In genomic region chr1:187311122-187311521, GRCm38 (mm10) we compare ENCODE assay signal across 16 mouse cellular contexts.
"Had no signal": no experiment of that assay in that cellular context is flagged by ENCODE, and none has a peak within 500 bp of the region (broad histone marks: within the 10 kb centered on the region; RNA-seq: fewer than 3 reads in every experiment).

No protein-coding gene starts in this region.

- H3K4me3 ChIP-seq: neural tube, embryonic 13.5 days; neural tube, embryonic 15.5 days; stomach, embryonic 15.5 days had no signal

- H3K9ac ChIP-seq: neural tube, embryonic 13.5 days; neural tube, embryonic 15.5 days; stomach, embryonic 15.5 days had no signal

- H3K4me2 ChIP-seq: neural tube, embryonic 13.5 days; neural tube, embryonic 15.5 days; stomach, embryonic 15.5 days had no signal

- DNase-seq: retina, postnatal 1 day; right cerebral cortex, adult 18-20 months; right cerebral cortex, postnatal 14 days; right cerebral cortex, postnatal 25 days; right cerebral cortex, postnatal 4 days; spleen, adult 18-20 months; thymus, adult 18-20 months; thymus, adult 2 months; thymus, postnatal 14 days; thymus, postnatal 25 days; thymus, postnatal 36 days; thymus, postnatal 4 days had no signal

- H3K27me3 ChIP-seq: neural tube, embryonic 13.5 days; neural tube, embryonic 15.5 days; stomach, embryonic 15.5 days had no signal

- H3K36me3 ChIP-seq: neural tube, embryonic 13.5 days; neural tube, embryonic 15.5 days; stomach, embryonic 15.5 days had no signal

- H3K4me1 ChIP-seq: neural tube, embryonic 13.5 days; neural tube, embryonic 15.5 days; stomach, embryonic 15.5 days had no signal

- H3K9me3 ChIP-seq: neural tube, embryonic 13.5 days; neural tube, embryonic 15.5 days; stomach, embryonic 15.5 days had no signal

- H3K27ac ChIP-seq: neural tube, embryonic 13.5 days; neural tube, embryonic 15.5 days; stomach, embryonic 15.5 days; stomach, postnatal 0 days had no signal
